Mouse (Mus musculus): Measurements from ENCODE around the gene Adam19. TPM values are rescaled to one million over a fixed set of nuclear protein-coding genes. Genes with fewer than 3 reads are reported as not detected.
A peak's percentile ranks its signal among the peaks of the same experiment; 100 is the strongest.

Gene Adam19
- 12.5 TPM in 2 replicates for polyA plus RNA-seq (2016; fragmentation: Nextera tagmentation; extraction: Ambion mirVana)

DNA sequence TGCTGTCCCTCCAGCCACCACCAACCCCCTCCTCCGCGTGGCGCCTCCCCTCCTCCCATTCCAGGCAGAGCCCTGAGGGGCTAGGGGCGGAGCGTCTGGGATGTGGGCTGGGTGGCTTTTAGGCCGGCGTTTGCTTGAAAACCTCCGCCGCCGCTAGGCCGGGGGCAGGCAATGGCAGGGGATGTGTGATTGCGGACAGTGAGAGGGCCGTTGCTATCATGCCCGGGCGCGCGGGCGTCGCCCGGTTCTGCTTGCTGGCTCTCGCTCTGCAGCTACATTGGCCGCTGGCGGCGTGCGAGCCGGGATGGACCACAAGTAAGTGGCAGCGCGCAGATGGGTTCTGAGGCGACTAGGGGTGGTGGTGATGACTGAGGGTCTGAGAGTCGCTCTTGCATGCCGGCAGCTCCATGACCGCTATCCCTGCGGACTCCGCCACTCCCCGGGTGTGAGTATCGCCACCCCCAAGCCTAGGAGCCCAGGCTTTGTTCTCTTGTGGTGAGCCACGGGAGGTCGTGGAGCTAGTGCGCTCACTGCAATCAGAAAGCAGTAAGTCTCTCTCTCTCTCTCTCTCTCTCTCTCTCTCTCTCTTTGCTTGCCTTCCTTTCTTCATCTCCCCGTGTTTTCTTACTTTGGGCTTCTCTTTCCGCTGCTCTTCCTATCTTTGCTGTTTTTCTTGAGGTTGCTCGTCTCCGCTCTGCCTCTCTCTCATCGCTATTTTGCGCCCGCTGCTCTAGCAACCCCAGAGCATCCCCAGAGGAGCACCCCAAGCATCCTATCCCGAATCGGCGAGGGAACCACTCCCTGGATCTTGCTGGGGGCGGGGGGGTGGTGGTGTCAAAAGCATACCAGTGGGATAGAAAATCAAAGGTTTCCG is at the start of gene Adam19:
TSS of gene Adam19 (plus strand) at position 97 of the 874 bp plus-strand sequence.
- Histone ChIP-seq H3K4me3 (peak within 1 kb of the TSS; percentile 66), H3K27ac (replicated peaks) (peak within 1 kb of the TSS; percentile 92), H3K27me3 (peaks cover 5% of the 10 kb centered on the region; the same call in 1 of the 2 replicates), H3K36me3 (no peaks in the 10 kb centered on the region), H3K9me3 (no peaks in the 10 kb centered on the region), H3K9ac (replicated peaks) (peak within 1 kb of the TSS; percentile 75), H3K4me1 (peaks cover 17% of the 10 kb centered on the region), H3K4me2 (replicated peaks) (peak within 1 kb of the TSS; percentile 64)
- peak; percentile 88 for ATAC-seq (ENCODE audit: low FRiP score, low read depth)
- under 1% methylated on average over 51 of the region's 51 CpGs for WGBS

DNA sequence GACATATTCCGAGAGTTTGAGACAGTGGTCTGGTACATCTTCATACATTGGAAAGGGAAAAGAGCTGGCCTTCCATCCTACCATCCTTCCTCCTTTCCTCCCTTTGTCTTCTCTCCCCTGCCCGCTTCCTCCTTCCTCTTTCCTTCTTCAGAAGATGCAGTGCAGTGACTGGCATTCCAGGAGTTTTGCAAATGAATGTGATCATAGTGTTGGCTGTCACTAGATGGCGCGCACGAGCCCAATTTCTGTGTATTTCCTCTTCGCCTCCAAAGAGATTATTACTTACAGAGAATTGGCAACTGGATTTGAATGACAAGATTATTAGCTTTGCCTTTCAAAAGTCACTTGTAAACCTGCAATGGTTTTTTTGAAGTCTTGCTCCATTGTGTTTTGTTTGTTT is 39.7 kb upstream of the Adam19 start:
- Histone ChIP-seq H3K4me2 (replicated peaks) (no peak overlapping the region), H3K9ac (replicated peaks) (no peak overlapping the region), H3K36me3 (no peaks in the 10 kb centered on the region), H3K4me1 (no peaks in the 10 kb centered on the region), H3K27ac (replicated peaks) (no peak overlapping the region), H3K27me3 (no peaks in the 10 kb centered on the region), H3K9me3 (no peaks in the 10 kb centered on the region), H3K4me3 (no peak overlapping the region)
- no peak for ATAC-seq (ENCODE audit: low FRiP score, low read depth)
- 22% methylated on average over 6 of the region's 6 CpGs for WGBS

DNA sequence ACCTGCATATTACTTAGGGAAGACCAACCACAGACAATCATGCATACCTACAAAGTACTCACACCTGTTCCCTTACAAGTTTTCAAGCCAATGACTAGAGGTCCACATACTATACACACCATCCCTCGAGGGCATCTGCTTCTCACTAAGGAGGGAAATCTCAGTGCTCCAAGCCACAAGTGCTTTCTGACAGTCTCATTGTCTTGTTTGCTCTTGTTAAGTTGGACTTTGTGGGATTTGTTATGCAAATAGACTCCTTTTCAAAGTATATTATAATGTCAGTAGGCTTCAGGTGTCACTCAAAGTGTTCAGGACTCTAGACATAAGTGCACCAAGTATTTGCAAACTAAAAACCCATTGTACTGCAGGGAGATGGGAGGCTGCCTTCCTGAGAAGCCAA is 35.5 kb upstream of the Adam19 start:
- Histone ChIP-seq H3K36me3 (no peaks in the 10 kb centered on the region), H3K4me2 (replicated peaks) (no peak overlapping the region), H3K9ac (replicated peaks) (no peak overlapping the region), H3K4me3 (no peak overlapping the region), H3K27ac (replicated peaks) (no peak overlapping the region), H3K27me3 (no peaks in the 10 kb centered on the region), H3K4me1 (no peaks in the 10 kb centered on the region), H3K9me3 (no peaks in the 10 kb centered on the region)
- no peak for ATAC-seq (ENCODE audit: low FRiP score, low read depth)
- WGBS, result 62% methylated on average over 1 of the region's 1 CpGs

DNA sequence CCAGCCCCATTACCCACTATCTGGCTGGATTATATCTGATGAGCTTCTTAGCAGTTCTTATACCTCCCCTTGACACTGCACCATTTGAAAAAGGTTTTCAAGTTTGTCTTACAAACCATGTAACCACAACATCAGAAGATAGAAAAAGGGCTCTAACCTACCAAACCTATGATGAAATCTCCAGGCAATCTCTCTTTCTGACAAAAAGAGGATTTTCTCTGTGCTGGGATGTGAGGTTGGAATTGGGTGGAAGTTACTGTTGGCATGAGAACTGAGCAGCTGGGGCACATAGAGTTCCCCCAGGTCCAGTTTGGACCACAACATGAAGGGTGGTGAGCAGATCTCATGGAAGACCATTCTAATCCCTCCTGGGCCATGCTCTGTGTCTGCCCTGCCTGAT is 33.9 kb upstream of the Adam19 start:
- Histone ChIP-seq H3K9me3 (no peaks in the 10 kb centered on the region), H3K9ac (replicated peaks) (no peak overlapping the region), H3K4me2 (replicated peaks) (no peak overlapping the region), H3K36me3 (no peaks in the 10 kb centered on the region), H3K4me1 (no peaks in the 10 kb centered on the region), H3K27ac (replicated peaks) (no peak overlapping the region), H3K4me3 (no peak overlapping the region), H3K27me3 (no peaks in the 10 kb centered on the region)
- no peak for ATAC-seq (ENCODE audit: low FRiP score, low read depth)

DNA sequence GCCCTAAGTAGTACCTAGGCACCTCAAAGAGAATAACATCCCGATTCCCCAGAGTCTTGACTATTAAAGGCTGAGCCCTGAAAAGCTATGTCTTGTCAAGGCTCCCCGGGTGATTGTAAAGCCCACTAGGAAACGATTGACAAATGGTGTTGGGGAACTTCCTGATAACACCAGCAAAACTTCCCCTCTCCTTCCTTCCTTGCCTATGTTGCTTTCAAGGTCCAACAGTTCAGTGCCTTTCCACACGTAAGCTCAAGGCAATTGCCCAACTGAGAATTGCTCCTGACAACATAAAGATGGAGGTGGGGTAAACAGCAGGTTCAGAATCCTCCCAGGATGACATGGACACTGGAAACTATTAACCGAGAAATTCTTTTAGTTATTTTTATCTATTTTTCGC is 32.8 kb upstream of the Adam19 start:
- Histone ChIP-seq H3K36me3 (no peaks in the 10 kb centered on the region), H3K9me3 (no peaks in the 10 kb centered on the region), H3K4me1 (no peaks in the 10 kb centered on the region), H3K4me3 (no peak overlapping the region), H3K27me3 (no peaks in the 10 kb centered on the region), H3K4me2 (replicated peaks) (no peak overlapping the region), H3K27ac (replicated peaks) (no peak overlapping the region), H3K9ac (replicated peaks) (no peak overlapping the region)
- no peak for ATAC-seq (ENCODE audit: low FRiP score, low read depth)
- 92% methylated on average over 6 of the region's 6 CpGs for WGBS

DNA sequence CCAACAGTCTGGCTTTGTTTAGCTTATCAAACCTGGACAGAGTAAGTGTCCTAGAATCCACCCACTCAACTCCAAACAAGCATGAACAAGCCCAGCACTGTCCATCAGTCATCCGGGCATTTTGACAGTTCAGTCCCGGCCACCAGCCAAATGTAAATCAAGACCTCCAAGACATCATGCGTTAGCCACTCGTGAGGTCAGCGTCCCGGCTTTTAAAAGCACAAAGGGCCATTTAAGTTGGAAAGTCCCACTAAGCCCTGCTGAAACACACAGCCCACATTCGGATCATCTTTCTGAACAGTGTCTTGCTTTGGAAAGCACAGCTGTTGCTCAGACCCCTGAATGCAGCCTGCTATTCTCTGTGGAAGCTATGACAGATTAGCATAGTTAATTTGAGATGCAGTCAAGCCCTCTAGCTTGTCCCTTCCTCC is 29.8 kb upstream of the Adam19 start:
- H3K9me3 ChIP-seq, result no peaks in the 10 kb centered on the region
- no peak overlapping the region for H3K9ac ChIP-seq (replicated peaks)
- H3K27ac ChIP-seq (replicated peaks), result no peak overlapping the region
- no peaks in the 10 kb centered on the region for H3K27me3 ChIP-seq
- no peaks in the 10 kb centered on the region for H3K4me1 ChIP-seq
- 53% methylated on average over 7 of the region's 7 CpGs for WGBS
- ATAC-seq (ENCODE audit: low FRiP score, low read depth), result no peak
- H3K4me3 ChIP-seq, result no peak overlapping the region
- H3K4me2 ChIP-seq (replicated peaks), result no peak overlapping the region
- H3K36me3 ChIP-seq, result no peaks in the 10 kb centered on the region

DNA sequence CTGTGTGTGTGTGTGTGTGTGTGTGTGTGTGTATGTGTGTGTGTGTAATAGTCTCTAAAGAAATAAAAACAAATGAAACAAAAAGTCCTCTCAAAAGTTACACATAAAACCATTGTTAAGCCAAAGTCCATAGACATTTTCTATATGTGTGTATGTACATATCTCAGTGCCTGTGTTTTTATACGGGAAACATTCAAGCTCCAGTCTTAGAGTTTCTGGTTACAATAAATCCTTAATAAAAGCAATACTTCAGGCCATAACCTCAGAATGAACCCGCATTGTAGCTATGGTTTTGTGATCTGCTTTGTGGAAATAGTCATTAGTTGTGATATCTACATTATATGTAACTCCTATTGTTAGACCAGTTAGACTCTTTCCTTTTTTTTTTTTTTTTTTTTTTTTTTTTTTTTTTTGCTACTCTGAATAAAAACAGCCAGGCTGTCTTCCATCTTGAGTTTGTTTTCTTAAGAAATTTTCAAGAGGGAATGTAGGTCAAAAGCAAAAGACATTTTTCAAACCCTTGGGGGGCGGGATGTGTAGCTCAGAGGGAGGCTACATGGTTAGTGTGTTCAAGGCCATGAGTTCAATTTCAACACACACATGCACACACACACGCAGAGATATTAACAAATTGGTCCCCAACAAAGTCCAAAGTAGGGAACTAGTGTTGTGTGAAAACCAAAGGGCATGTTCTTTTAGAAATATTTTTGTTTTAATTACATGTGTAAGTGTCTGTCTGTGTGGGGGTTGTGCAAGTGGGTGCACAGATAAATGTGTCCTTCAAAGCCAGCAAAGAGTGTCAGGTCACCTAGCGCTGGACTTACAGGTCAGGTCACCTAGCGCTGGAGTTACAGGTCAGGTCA is 27.6 kb upstream of the Adam19 start:
- Histone ChIP-seq H3K4me2 (replicated peaks) (no peak overlapping the region), H3K27ac (replicated peaks) (no peak overlapping the region), H3K9me3 (no peaks in the 10 kb centered on the region), H3K4me1 (no peaks in the 10 kb centered on the region), H3K36me3 (no peaks in the 10 kb centered on the region), H3K27me3 (no peaks in the 10 kb centered on the region), H3K9ac (replicated peaks) (no peak overlapping the region), H3K4me3 (no peak overlapping the region)
- WGBS, result 84% methylated on average over 6 of the region's 6 CpGs
- ATAC-seq (ENCODE audit: low FRiP score, low read depth), result no peak

DNA sequence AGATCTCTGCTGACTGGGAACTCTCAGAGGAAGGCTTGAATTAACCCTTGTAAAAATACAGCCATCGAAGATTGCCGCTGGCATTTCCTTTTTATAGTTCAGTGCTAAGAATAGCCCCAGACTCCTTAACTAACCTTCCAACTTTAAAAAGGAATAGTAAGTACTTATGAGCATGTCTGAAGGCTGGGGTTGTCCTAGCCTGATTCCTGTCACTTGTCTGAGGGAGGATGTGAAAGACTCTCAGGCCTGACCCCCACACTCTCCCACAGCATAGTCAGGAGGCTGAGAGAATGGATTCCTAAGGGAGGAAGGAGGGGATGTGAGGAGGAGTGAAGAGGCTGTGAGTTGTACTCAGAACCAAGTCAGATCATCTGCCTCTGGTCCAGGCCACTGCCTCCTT is 26.3 kb upstream of the Adam19 start:
- no peak overlapping the region for H3K4me3 ChIP-seq
- H3K9me3 ChIP-seq, result no peaks in the 10 kb centered on the region
- H3K36me3 ChIP-seq, result no peaks in the 10 kb centered on the region
- H3K27ac ChIP-seq (replicated peaks), result no peak overlapping the region
- H3K9ac ChIP-seq (replicated peaks), result no peak overlapping the region
- no peaks in the 10 kb centered on the region for H3K27me3 ChIP-seq
- H3K4me2 ChIP-seq (replicated peaks), result no peak overlapping the region
- WGBS, result 72% methylated on average over 2 of the region's 2 CpGs
- no peak for ATAC-seq (ENCODE audit: low FRiP score, low read depth)
- no peaks in the 10 kb centered on the region for H3K4me1 ChIP-seq

DNA sequence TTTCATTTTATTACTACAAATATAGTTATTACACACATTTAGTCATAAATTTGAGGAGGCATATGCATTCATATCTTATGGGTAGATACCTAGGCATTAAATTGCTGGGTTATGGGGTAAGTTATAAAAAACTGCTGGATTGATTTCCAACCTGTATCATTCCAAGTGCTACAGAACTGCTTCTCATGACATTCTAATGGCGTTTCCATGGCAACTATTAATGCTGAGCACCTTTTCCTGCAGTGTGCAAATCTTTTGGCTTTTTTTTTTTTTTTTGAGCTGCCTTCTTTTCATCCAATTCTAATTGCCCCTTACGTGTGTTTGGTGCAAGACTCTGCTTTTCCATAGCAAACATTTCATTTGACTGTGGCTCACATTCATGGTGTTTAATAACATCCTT is 25.8 kb upstream of the Adam19 start:
- Histone ChIP-seq H3K9me3 (no peaks in the 10 kb centered on the region), H3K9ac (replicated peaks) (no peak overlapping the region), H3K27me3 (no peaks in the 10 kb centered on the region), H3K4me3 (no peak overlapping the region), H3K36me3 (no peaks in the 10 kb centered on the region), H3K4me1 (no peaks in the 10 kb centered on the region), H3K27ac (replicated peaks) (no peak overlapping the region), H3K4me2 (replicated peaks) (no peak overlapping the region)
- no peak for ATAC-seq (ENCODE audit: low FRiP score, low read depth)
- WGBS, result 54% methylated on average over 2 of the region's 2 CpGs

DNA sequence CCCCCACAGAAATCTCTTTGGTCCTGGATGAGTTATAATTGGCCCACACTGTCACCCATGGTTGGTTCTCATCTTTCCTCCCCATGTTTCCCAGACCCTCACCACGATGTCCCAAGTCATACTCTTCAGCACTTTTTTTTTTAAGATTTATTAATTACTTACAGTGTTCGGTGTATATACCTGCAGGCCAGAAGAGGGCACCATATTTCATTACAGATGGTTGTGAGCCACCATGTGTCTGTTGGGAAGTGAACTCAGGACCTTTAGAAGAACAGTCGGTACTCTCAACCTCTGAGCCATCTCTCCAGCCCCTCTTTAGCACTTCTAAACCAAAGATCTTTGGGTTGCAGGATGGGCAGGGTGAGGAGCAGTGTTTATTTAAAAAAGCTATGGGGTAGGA is 24.3 kb upstream of the Adam19 start:
- no peaks in the 10 kb centered on the region for H3K36me3 ChIP-seq
- no peaks in the 10 kb centered on the region for H3K9me3 ChIP-seq
- 64% methylated on average over 3 of the region's 3 CpGs for WGBS
- H3K27ac ChIP-seq (replicated peaks), result no peak overlapping the region
- no peak overlapping the region for H3K4me2 ChIP-seq (replicated peaks)
- ATAC-seq (ENCODE audit: low FRiP score, low read depth), result no peak
- no peak overlapping the region for H3K4me3 ChIP-seq
- H3K9ac ChIP-seq (replicated peaks), result no peak overlapping the region
- H3K27me3 ChIP-seq, result no peaks in the 10 kb centered on the region
- no peaks in the 10 kb centered on the region for H3K4me1 ChIP-seq

DNA sequence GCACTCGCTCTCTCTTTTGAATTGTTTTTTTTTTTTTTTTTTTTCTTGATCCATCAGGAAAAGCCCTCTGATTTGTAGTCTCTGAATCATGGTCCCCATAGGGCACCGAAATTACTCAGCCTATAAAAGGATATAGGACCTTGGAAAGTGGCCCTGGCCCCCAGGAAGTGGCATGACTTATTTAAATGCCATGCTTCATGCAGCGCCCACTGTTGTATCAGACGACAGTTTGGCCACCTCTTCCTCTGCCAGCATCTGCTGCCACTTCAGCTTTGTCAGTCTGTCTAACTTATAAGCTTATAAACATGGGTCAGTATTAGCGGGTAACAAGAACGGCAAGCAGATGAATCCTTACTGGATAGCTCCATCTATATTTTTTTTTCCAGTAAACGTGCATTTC is 22.8 kb upstream of the Adam19 start:
- H3K27ac ChIP-seq (replicated peaks), result no peak overlapping the region
- H3K4me3 ChIP-seq, result no peak overlapping the region
- H3K36me3 ChIP-seq, result no peaks in the 10 kb centered on the region
- H3K9me3 ChIP-seq, result no peaks in the 10 kb centered on the region
- no peak for ATAC-seq (ENCODE audit: low FRiP score, low read depth)
- 91% methylated on average over 7 of the region's 7 CpGs for WGBS
- no peak overlapping the region for H3K4me2 ChIP-seq (replicated peaks)
- no peak overlapping the region for H3K9ac ChIP-seq (replicated peaks)
- no peaks in the 10 kb centered on the region for H3K27me3 ChIP-seq
- no peaks in the 10 kb centered on the region for H3K4me1 ChIP-seq

DNA sequence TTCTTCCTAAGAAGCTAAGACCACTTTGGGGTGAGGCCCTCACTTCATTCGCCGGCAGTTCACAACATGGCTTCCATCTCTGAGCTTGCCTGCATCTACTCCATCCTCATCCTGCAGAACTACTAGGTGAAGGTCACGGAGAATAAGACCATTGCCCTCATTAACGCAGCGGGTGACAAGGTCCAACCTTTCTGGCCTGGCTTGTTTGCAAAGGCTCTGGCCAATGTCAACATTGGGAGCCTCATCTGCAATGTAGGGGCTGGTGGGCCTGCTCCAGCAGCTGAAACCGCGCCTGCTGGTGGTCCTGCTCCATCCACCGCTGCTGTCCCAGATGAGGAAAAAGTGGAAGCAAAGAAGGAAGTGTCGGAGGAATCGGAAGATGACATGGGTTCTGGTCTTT is 19.4 kb upstream of the Adam19 start:
- H3K4me3 ChIP-seq, result no peak overlapping the region
- no peak overlapping the region for H3K27ac ChIP-seq (replicated peaks)
- H3K27me3 ChIP-seq, result no peaks in the 10 kb centered on the region
- ATAC-seq (ENCODE audit: low FRiP score, low read depth), result no peak
- 94% methylated on average over 10 of the region's 10 CpGs for WGBS
- H3K36me3 ChIP-seq, result no peaks in the 10 kb centered on the region
- H3K9me3 ChIP-seq, result no peaks in the 10 kb centered on the region
- H3K4me2 ChIP-seq (replicated peaks), result no peak overlapping the region
- H3K4me1 ChIP-seq, result no peaks in the 10 kb centered on the region
- no peak overlapping the region for H3K9ac ChIP-seq (replicated peaks)
